ENCODE assay signal across 21 mouse cellular contexts in the genomic region with DNA sequence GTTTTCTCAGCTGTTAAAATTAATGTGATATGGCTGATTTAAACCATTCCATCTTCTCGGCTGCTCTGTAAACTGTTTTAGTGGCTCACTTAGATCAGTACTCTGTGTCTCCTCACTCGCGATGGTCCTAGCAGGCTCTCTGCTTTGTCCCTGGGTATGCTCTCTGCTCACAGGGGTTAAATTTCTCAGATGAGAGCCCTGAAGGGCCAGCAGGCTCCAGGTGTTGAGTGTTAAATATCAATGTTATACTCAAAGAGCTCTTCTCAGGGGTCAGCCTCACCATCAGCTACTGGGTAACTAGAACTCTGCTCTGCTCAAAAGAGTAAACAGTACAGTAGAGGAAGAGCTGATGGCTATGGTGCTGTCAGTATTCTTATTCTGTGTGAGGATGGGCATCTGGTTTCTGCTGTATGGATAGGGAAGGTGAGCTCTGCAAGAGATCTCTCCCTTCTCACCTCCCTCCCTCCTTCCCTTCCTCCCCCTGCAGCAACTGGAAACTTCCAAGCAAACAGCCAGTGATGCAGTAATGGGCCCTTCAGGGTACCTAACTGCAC. TPM values are rescaled to one million over a fixed set of nuclear protein-coding genes. Genes with fewer than 3 reads are reported as not detected.
DNase-seq lines count a peak whose midpoint lies in the region; ATAC-seq and TF ChIP-seq lines count a peak whose summit lies in the region.
"Had no signal": no experiment of that assay in that cellular context is flagged by ENCODE, and none has a peak within 500 bp of the region (broad histone marks: within the 10 kb centered on the region; RNA-seq: fewer than 3 reads in every experiment).

No protein-coding gene starts in this region.

- 33% methylated on average over 3 of the region's 3 CpGs for WGBS in heart, embryonic 11.5 days (ENCODE audit: insufficient replicate concordance)
- WGBS in kidney, embryonic 15.5 days = 34% methylated on average over 3 of the region's 3 CpGs
- 82% methylated on average over 3 of the region's 3 CpGs for WGBS in thymus, adult 2 months

- no peak for TF ChIP-seq CTCF in thymus, adult 2 months (IDR thresholded peaks at IDR 0.05; ENCODE audit: borderline replicate concordance, control insufficient read depth, extremely low read depth, insufficient read depth, low read length, poor library complexity)

- H3K27me3 ChIP-seq in heart, embryonic 11.5 days (ENCODE audit: control insufficient read depth, insufficient read depth, low read length) = no peaks in the 10 kb centered on the region
- H3K27me3 ChIP-seq in kidney, embryonic 15.5 days = no peaks in the 10 kb centered on the region
- H3K27me3 ChIP-seq in thymus, adult 2 months (ENCODE audit: control insufficient read depth, insufficient read depth, low read length) = no peaks in the 10 kb centered on the region
- H3K27me3 ChIP-seq: embryonic facial prominence, embryonic 15.5 days; intestine, embryonic 15.5 days; lung, embryonic 15.5 days had no signal

- no peak for DNase-seq in heart, adult 8-10 months (ENCODE audit: low spot score)
- DNase-seq in kidney, postnatal 36 days = no peak
- DNase-seq in thymus, adult 2 months = no peak
- no peak for DNase-seq in thymus, adult 18-20 months
- DNase-seq in naive thymus-derived CD4-positive, alpha-beta T cell, adult 2 months (ENCODE audit: low read depth) = peak; percentile 49
- no peak for DNase-seq in cerebellum, postnatal 10 days
- DNase-seq: adrenal gland, adult 8-10 months; cerebellum, adult 11 months; cerebellum, postnatal 14 days; forebrain, postnatal 0 days; kidney, adult 9 months; left cerebral cortex, postnatal 4 days; right cerebral cortex, postnatal 25 days had no signal

- H3K4me3 ChIP-seq in heart, embryonic 11.5 days (ENCODE audit: low read depth, low read length) = no peak overlapping the region
- no peak overlapping the region for H3K4me3 ChIP-seq in kidney, embryonic 15.5 days (replicated peaks)
- no peak overlapping the region for H3K4me3 ChIP-seq in thymus, adult 2 months (ENCODE audit: control insufficient read depth, insufficient read depth, low read length)
- H3K4me3 ChIP-seq: embryonic facial prominence, embryonic 15.5 days; forebrain, embryonic 10.5 days; intestine, embryonic 15.5 days; lung, embryonic 15.5 days; midbrain, embryonic 10.5 days had no signal

- peak overlapping the region; percentile 54; the same call in 1 of the 2 replicates for H3K27ac ChIP-seq in heart, embryonic 11.5 days (ENCODE audit: low read depth, low read length)
- H3K27ac ChIP-seq in kidney, embryonic 15.5 days = no peak overlapping the region
- H3K27ac ChIP-seq in thymus, adult 2 months (ENCODE audit: control insufficient read depth, insufficient read depth, low read length) = peak overlapping the region; percentile 41; the same call in 1 of the 2 replicates
- H3K27ac ChIP-seq: embryonic facial prominence, embryonic 15.5 days; forebrain, embryonic 10.5 days; hindbrain, embryonic 14.5 days; intestine, embryonic 15.5 days; lung, embryonic 15.5 days; midbrain, embryonic 10.5 days had no signal

- no peaks in the 10 kb centered on the region for H3K9me3 ChIP-seq in heart, embryonic 11.5 days (replicated peaks; ENCODE audit: control insufficient read depth, low read length)
- no peaks in the 10 kb centered on the region for H3K9me3 ChIP-seq in kidney, embryonic 15.5 days (replicated peaks)
- H3K9me3 ChIP-seq: embryonic facial prominence, embryonic 15.5 days; forebrain, embryonic 10.5 days; intestine, embryonic 15.5 days; lung, embryonic 15.5 days; midbrain, embryonic 10.5 days had no signal

- 0 out of 2 replicates have a peak overlapping the region, but pooled peaks have one; percentile 8 for H3K4me2 ChIP-seq in heart, embryonic 11.5 days
- H3K4me2 ChIP-seq in kidney, embryonic 15.5 days = no peak overlapping the region
- H3K4me2 ChIP-seq: embryonic facial prominence, embryonic 15.5 days; hindbrain, embryonic 14.5 days; intestine, embryonic 15.5 days had no signal

- H3K9ac ChIP-seq in heart, embryonic 11.5 days (ENCODE audit: low read depth, low read length) = peak overlapping the region; percentile 16; the same call in 1 of the 2 replicates
- H3K9ac ChIP-seq in kidney, embryonic 15.5 days = no peak overlapping the region
- H3K9ac ChIP-seq: embryonic facial prominence, embryonic 15.5 days; forebrain, postnatal 0 days; hindbrain, embryonic 14.5 days; intestine, embryonic 15.5 days; lung, embryonic 15.5 days had no signal

- ATAC-seq in heart, embryonic 11.5 days (replicated peaks; ENCODE audit: insufficient number of reproducible peaks, low FRiP score, low TSS enrichment) = no peak
- ATAC-seq in kidney, embryonic 15.5 days (replicated peaks; ENCODE audit: low FRiP score) = peak; percentile 75
- ATAC-seq: forebrain, postnatal 0 days had no signal

- no peaks in the 10 kb centered on the region for H3K36me3 ChIP-seq in heart, embryonic 11.5 days (ENCODE audit: control insufficient read depth, insufficient read depth, low read length)
- H3K36me3 ChIP-seq in kidney, embryonic 15.5 days = no peaks in the 10 kb centered on the region
- no peaks in the 10 kb centered on the region for H3K36me3 ChIP-seq in thymus, adult 2 months (ENCODE audit: control insufficient read depth, insufficient read depth, low read length)
- H3K36me3 ChIP-seq: embryonic facial prominence, embryonic 15.5 days; forebrain, embryonic 10.5 days; intestine, embryonic 15.5 days; lung, embryonic 15.5 days; midbrain, embryonic 10.5 days had no signal

- peaks cover 22% of the 10 kb centered on the region for H3K4me1 ChIP-seq in heart, embryonic 11.5 days (ENCODE audit: control insufficient read depth, insufficient read depth, low read length)
- peaks cover 24% of the 10 kb centered on the region for H3K4me1 ChIP-seq in kidney, embryonic 15.5 days
- H3K4me1 ChIP-seq in thymus, adult 2 months (replicated peaks; ENCODE audit: control insufficient read depth, insufficient read depth, low read length) = peaks cover 16% of the 10 kb centered on the region

- no peak for TF ChIP-seq POLR2A in thymus, adult 2 months (IDR thresholded peaks at IDR 0.05; ENCODE audit: control insufficient read depth, extremely low read depth, insufficient read depth, low read length, poor library complexity)

RNA-seq across cellular contexts. Expression of gene Mbnl1, which starts 44.7 kb away (rescaled TPM):
- 76.6 and 101 TPM in 2 replicates for polyA plus RNA-seq in heart, embryonic 11.5 days (2014; fragmentation: Nextera tagmentation; extraction: Ambion mirVana)
- 100 to 1,000 TPM; 226 to 256 (median 245) TPM for total RNA-seq in heart, adult 8-10 months (2022)
- polyA plus RNA-seq in kidney, embryonic 15.5 days (2015; fragmentation: Nextera tagmentation; extraction: Ambion mirVana) = 78.8 and 89.4 TPM in 2 replicates
- polyA plus RNA-seq in thymus, adult 2 months (2012; rRNA removed) = 291 and 334 TPM in 2 replicates
